Mouse (Mus musculus) kidney, adult 18-20 months (tissue): Measurements from ENCODE around the gene Thap3.

Source experiments
- DNase-seq: peaks from one replicate; pipeline ENCODE4 v3.0.0; 2021

Thap3 gene

DNA sequence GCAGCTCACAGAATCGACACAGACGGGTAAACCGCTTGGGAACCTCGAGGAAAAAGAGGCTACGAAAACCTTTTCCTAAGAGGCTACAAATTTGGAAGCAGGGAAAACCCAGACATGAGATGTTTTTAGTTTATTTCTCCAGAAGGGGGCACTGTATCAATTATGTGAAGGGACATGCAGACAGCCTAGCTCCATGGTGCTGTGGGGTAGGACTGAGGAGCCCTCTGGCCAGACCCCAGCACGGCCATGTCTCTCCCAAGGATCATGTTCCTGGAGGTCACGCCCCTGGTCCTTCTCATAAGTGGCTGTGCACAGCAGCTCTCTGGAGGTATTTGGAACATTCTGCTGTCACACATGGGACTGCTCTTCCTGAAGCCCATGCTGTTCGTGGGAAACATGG, 8.1 kb downstream of the Thap3 start:
- no peak for DNase-seq

DNA sequence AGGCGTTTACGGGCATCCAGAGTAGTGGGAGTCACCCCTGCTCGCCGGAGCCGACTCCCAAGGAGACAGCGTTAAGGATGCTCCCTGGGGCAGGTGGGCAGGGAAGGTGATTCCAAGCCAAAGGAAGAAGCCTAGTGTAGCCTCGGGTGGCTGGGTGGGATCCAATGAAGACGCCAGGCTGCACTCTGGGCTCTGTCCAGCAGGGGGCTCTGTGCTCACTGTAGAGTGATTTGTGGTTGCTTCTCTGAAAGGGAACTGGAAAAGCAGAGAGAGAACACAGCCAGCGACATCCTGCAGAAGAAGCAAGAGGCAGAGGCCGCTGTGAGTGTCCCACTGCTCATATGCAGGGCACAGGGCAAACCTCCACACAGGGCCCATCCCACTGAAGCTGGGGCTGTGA, 11.0 kb downstream of the Thap3 start:
- peak; percentile 88 for DNase-seq

- DNase-seq, result no peak
These were observed 13.4 kb downstream of the Thap3 start for GRCm38 (mm10) chr4:151975441-151975840.

- DNase-seq, result no peak
These were observed 16.4 kb downstream of the Thap3 start for GRCm38 (mm10) chr4:151972221-151972967.

DNA sequence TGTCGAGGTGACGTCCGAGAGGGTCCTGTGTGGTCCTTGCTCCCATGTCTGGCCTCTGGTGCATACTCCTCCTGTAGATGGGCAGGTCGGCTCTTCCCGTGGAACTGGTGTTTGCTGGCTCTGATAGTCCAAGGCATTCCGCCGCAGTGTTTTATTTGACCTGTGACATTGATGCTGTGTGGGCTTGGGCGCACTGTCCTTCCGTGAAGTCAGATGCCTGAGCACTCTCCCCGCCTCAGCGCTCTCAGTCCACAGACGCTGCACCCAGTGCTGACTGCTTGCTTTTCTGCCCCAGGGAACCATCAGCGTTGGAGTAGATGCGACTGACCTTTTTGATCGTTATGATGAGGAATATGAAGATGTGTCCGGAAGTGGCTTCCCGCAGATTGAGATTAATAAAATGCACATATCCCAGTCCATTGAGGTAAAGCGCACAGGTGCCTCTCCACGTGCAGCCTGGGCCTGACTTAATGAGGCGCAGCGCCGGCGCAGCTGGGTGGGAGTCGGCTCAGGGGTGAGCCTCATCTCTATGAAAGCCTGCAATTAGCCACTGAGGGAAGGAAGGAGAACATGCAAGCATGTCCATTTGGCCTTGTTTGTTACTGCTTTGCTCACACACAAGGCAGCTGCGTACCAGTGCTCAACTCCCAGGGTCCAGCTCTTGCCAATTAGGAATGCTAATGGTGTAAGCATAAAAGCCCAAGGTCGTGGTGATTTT, 20.4 kb downstream of the Thap3 start:
- no peak for DNase-seq

DNA sequence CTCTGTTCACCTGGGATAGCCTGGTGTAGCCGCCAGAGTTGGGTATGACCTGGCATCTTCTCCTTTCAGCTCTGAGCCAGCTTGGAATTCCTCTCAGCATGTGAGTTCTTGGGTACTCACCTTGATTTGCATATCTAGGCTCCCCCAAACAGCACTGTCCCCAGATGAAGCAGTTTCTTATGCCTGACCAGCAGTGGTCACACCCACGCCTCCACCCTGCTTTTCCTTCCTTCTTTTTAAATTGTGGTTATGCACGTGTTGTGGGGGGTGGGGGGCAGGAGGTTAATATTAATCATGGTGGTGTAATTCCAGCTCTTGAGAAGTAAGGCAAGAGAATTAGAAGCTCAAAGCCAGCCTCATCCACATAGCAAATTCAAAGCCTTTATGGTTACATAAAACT, 26.0 kb downstream of the Thap3 start:
- DNase-seq, result no peak

GRCm38 (mm10) chr4:151960513-151960854, 28.3 kb downstream of the Thap3 start:
- no peak for DNase-seq

GRCm38 (mm10) chr4:151959849-151960512, 28.8 kb downstream of the Thap3 start:
- DNase-seq, result no peak

DNA sequence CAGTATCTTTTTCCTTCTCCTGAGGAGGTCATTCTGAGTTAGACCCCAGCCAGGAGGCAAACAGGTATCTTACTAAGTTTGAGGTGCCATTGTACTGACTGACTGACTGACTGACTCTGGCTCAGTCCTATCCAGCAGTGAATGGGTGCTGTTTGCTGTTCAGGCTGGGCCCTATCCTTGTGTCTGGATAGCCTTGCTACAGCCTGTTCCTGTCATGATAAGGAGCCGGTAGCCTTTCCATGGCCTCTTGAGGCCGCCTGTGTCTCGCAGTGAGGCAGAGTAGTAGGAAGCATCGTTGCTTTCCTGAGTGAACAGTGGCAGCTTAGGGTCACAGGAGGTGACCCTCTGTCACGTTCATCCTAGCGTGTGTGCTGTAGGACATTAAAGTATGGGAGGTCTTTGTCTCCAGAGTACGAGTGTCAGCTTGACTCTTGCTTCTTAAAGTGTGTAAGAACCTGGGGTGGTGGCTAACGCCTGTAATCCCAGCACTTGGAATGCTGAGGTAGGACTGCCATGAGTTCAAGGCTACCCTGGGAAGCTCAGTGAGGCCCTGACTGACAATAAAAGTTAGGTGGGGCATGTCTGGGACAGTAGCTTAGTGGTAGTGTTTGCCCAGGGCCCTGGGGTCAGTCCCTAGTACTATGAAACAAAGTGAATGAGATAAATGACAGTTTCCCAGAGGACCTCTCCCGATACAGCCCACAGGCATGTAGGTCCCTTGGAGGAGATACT, 31.0 kb downstream of the Thap3 start:
- no peak for DNase-seq

DNA sequence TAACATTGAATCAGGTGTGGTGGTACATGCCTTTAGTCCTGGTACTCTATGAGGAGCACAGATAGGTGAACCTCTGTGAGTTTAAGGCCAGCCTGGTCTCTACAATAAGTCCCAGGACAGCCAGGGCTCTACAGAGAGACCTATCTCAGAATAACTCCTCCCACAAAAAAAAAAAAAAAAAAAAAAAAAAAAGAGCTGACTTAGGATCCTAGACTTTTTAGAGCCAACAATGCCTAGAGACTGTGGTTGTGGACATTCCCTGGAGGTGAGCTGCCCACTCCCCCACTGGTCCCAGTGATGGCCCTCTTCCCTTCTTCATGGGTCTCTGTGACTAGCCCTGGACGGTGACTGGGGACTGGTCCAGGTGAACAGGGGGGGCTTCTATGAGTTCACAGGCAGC, 33.0 kb downstream of the Thap3 start:
- DNase-seq, result no peak

DNA sequence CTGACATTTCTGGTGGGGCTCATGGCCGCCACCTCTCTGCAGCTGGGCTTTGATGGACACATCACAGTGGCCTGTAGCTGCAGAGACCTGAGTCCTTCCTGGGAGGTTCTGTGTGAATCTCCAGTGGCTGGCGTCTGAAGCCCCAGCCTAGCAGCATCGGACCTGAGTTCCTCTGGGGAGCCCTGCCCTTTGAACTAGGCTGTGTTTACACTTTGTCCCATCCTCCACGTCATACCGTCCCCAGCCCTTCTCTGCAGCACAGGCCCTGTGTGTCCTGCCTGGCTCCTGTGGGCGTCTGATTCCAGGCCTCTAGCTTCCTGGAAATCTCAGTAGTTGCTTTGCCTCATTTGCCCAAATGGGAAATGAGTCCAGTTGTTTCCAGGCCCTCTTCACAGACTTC, 35.6 kb downstream of the Thap3 start:
- DNase-seq, result no peak

- no peak for DNase-seq
These were observed 40.0 kb downstream of the Thap3 start for GRCm38 (mm10) chr4:151948497-151949471.

DNA sequence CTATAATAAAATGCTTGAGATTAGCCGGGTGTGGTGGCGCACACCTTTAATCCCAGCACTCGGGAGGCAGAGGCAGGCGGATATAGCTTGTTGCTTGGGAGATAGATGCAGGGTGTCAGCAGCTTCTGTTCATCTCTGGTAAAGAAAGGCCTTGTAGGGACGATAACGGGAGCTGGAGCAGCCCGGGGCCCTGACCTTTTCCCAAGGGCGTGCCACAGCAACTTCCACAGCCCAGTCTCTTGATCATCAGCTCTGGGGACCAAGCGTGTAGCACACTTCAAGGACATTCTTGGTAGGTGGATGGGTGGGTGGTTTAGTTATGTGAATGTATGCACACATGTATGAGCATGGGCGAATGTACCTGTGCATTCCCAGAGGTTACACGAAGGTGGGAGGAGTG, 42.6 kb downstream of the Thap3 start:
- no peak for DNase-seq

- DNase-seq, result no peak
These were observed 50.7 kb downstream of the Thap3 start for GRCm38 (mm10) chr4:151938089-151938488.

DNA sequence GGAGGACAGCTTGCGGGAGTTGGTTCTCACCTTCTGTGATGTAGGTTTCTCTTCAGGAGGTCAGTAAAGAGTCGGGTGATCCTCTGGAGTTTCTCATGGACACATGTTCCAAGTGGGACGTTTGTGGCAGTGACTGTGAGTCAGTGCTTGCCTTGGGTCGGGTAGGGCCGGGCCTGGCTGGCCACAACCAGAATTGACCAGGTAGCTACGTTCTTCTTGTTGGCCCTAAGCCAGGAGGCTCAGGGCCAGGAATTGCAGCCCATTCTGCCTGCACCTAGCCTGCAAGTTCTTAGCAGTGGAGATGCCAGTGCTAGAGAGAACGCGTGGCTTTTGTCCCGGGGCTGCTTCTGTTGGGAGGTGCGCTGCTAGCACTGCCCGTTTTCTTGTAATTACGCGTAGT, 51.4 kb downstream of the Thap3 start:
- peak; percentile 89 for DNase-seq

GRCm38 (mm10) chr4:151934215-151934572, 54.6 kb downstream of the Thap3 start:
- DNase-seq, result peak; percentile 24

GRCm38 (mm10) chr4:151933505-151934214, 55.1 kb downstream of the Thap3 start, which contains the start of gene Dnajc11:
Dnajc11 (plus strand) TSS chr4:151933691.
- peak; percentile 93 for DNase-seq
